Mouse (Mus musculus): ENCODE measurements around the gene Rps28. TPM values are rescaled to one million over a fixed set of nuclear protein-coding genes. Genes with fewer than 3 reads are reported as not detected.

Gene Rps28
- polyA plus RNA-seq, 1 experiment from 2014 or later = 1,168 TPM

Other genes starting within 250 kb of the Rps28 start
- gene Zfp414, start 195.5 kb downstream of the Rps28 start, polyA plus RNA-seq (2015; fragmentation: Nextera tagmentation; extraction: Ambion mirVana) = 49.1 and 50.2 TPM in 2 replicates
- 0.72 and 0.91 TPM in 2 replicates for gene Pram1, start 186.5 kb downstream of the Rps28 start, polyA plus RNA-seq (2015; fragmentation: Nextera tagmentation; extraction: Ambion mirVana)
- 372 and 384 TPM in 2 replicates for gene Hnrnpm, start 137.7 kb downstream of the Rps28 start, polyA plus RNA-seq (2015; fragmentation: Nextera tagmentation; extraction: Ambion mirVana)
- gene March2, start 105.9 kb downstream of the Rps28 start, polyA plus RNA-seq (2015; fragmentation: Nextera tagmentation; extraction: Ambion mirVana) = 42.6 and 46.9 TPM in 2 replicates
- gene Rab11b, start 64.0 kb downstream of the Rps28 start, polyA plus RNA-seq (2015; fragmentation: Nextera tagmentation; extraction: Ambion mirVana) = 324 and 385 TPM in 2 replicates
- 53.0 and 60.7 TPM in 2 replicates for gene Angptl4, start 42.7 kb downstream of the Rps28 start, polyA plus RNA-seq (2015; fragmentation: Nextera tagmentation; extraction: Ambion mirVana)
- gene Kank3, start 14.0 kb downstream of the Rps28 start, polyA plus RNA-seq (2015; fragmentation: Nextera tagmentation; extraction: Ambion mirVana) = 34.4 and 37.9 TPM in 2 replicates
- gene Ndufa7, start within 50 bp of the Rps28 start, polyA plus RNA-seq (2015; fragmentation: Nextera tagmentation; extraction: Ambion mirVana) = 464 and 506 TPM in 2 replicates
- 57.8 and 66.4 TPM in 2 replicates for gene Cd320, start 18.5 kb upstream of the Rps28 start, polyA plus RNA-seq (2015; fragmentation: Nextera tagmentation; extraction: Ambion mirVana)
- not detected in 2 replicates for gene Gm7029, start 49.3 kb upstream of the Rps28 start, polyA plus RNA-seq (2015; fragmentation: Nextera tagmentation; extraction: Ambion mirVana)
- gene Kifc1, start 66.1 kb upstream of the Rps28 start, polyA plus RNA-seq (2015; fragmentation: Nextera tagmentation; extraction: Ambion mirVana) = 7.2 and 7.3 TPM in 2 replicates
- gene Platr17, start 80.6 kb upstream of the Rps28 start, polyA plus RNA-seq (2015; fragmentation: Nextera tagmentation; extraction: Ambion mirVana) = 0.27 TPM in 1 of 2 replicates, not detected in the other
- 57.7 and 58.9 TPM in 2 replicates for gene Daxx, start 84.9 kb upstream of the Rps28 start, polyA plus RNA-seq (2015; fragmentation: Nextera tagmentation; extraction: Ambion mirVana)
- 26.6 and 31.9 TPM in 2 replicates for gene Tapbp, start 91.3 kb upstream of the Rps28 start, polyA plus RNA-seq (2015; fragmentation: Nextera tagmentation; extraction: Ambion mirVana)
- gene Zbtb22, start 91.3 kb upstream of the Rps28 start, polyA plus RNA-seq (2015; fragmentation: Nextera tagmentation; extraction: Ambion mirVana) = 15.4 and 17.6 TPM in 2 replicates
- 61.2 and 63.7 TPM in 2 replicates for gene Rgl2, start 105.0 kb upstream of the Rps28 start, polyA plus RNA-seq (2015; fragmentation: Nextera tagmentation; extraction: Ambion mirVana)
- 176 and 190 TPM in 2 replicates for gene Pfdn6, start 115.8 kb upstream of the Rps28 start, polyA plus RNA-seq (2015; fragmentation: Nextera tagmentation; extraction: Ambion mirVana)
- 36.2 and 40.7 TPM in 2 replicates for gene Wdr46, start 116.1 kb upstream of the Rps28 start, polyA plus RNA-seq (2015; fragmentation: Nextera tagmentation; extraction: Ambion mirVana)
- 7.0 and 7.2 TPM in 2 replicates for gene B3galt4, start 126.9 kb upstream of the Rps28 start, polyA plus RNA-seq (2015; fragmentation: Nextera tagmentation; extraction: Ambion mirVana)
- 45.7 and 49.6 TPM in 2 replicates for gene Vps52, start 131.2 kb upstream of the Rps28 start, polyA plus RNA-seq (2015; fragmentation: Nextera tagmentation; extraction: Ambion mirVana)
- 1,782 and 1,797 TPM in 2 replicates for gene Rps18, start 131.4 kb upstream of the Rps28 start, polyA plus RNA-seq (2015; fragmentation: Nextera tagmentation; extraction: Ambion mirVana)
- 8.5 and 14.6 TPM in 2 replicates for gene H2-K1, start 175.8 kb upstream of the Rps28 start, polyA plus RNA-seq (2015; fragmentation: Nextera tagmentation; extraction: Ambion mirVana)
- gene Ring1, start 200.1 kb upstream of the Rps28 start, polyA plus RNA-seq (2015; fragmentation: Nextera tagmentation; extraction: Ambion mirVana) = 17.1 and 22.3 TPM in 2 replicates
- 57.4 and 58.8 TPM in 2 replicates for gene H2-Ke6, start 203.5 kb upstream of the Rps28 start, polyA plus RNA-seq (2015; fragmentation: Nextera tagmentation; extraction: Ambion mirVana)
- 201 and 212 TPM in 2 replicates for gene Slc39a7, start 207.1 kb upstream of the Rps28 start, polyA plus RNA-seq (2015; fragmentation: Nextera tagmentation; extraction: Ambion mirVana)
- gene Rxrb, start 207.2 kb upstream of the Rps28 start, polyA plus RNA-seq (2015; fragmentation: Nextera tagmentation; extraction: Ambion mirVana) = 53.4 and 56.4 TPM in 2 replicates
- 23.7 and 26.5 TPM in 2 replicates for gene Col11a2, start 214.9 kb upstream of the Rps28 start, polyA plus RNA-seq (2015; fragmentation: Nextera tagmentation; extraction: Ambion mirVana)